Comparison of ENCODE assay signal across 8 mouse cellular contexts in the genomic region with DNA sequence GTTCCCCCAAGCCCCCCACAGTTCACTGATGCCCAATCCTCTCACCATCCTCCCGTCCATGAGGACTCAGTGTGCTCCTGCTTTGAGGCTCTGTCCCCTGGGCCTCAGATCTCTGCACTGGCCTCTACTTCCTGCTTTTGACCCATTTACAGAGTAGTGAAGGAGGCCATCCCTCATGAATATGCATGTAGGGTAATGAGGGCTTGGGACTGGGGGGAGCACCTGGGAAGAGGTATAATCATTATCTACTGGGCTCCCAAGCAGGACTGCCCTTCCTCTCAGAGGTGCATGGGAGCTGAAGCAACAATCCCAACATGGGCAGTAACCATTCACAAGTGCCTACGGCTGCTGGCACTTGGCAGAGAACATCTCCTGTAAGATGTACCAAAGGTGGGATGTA. TPM values are rescaled to one million over a fixed set of nuclear protein-coding genes. Genes with fewer than 3 reads are reported as not detected.
DNase-seq lines count a peak whose midpoint lies in the region; ATAC-seq and TF ChIP-seq lines count a peak whose summit lies in the region.

A gene (minus strand): TSS at position 101 of the 400 bp plus-strand sequence.

- no peak within 1 kb of the TSS for H3K27ac ChIP-seq in cerebellum, adult 2 months (ENCODE audit: insufficient read depth, low read length)
- no peak within 1 kb of the TSS for H3K27ac ChIP-seq in limb, embryonic 11.5 days (replicated peaks; ENCODE audit: low read depth, low read length)
- no peak within 1 kb of the TSS for H3K27ac ChIP-seq in stomach, postnatal 0 days (replicated peaks)

- H3K4me1 ChIP-seq in cerebellum, adult 2 months (ENCODE audit: control insufficient read depth, insufficient read depth, low read length): peaks cover 9% of the 10 kb centered on the region
- no peaks in the 10 kb centered on the region for H3K4me1 ChIP-seq in limb, embryonic 11.5 days (ENCODE audit: control insufficient read depth, insufficient read depth, low read length)
- no peaks in the 10 kb centered on the region for H3K4me1 ChIP-seq in stomach, postnatal 0 days (replicated peaks; ENCODE audit: control insufficient read depth, insufficient read depth)

- H3K36me3 ChIP-seq in limb, embryonic 11.5 days (ENCODE audit: control insufficient read depth, insufficient read depth, low read length): no peaks in the 10 kb centered on the region
- H3K36me3 ChIP-seq in stomach, postnatal 0 days (ENCODE audit: control insufficient read depth, insufficient read depth, low read length): no peaks in the 10 kb centered on the region

- H3K27me3 ChIP-seq in cerebellum, adult 2 months (ENCODE audit: control insufficient read depth, insufficient read depth, low read length): no peaks in the 10 kb centered on the region
- 0 out of 2 replicates have a peak, but pooled peaks cover 5% of the 10 kb centered on the region for H3K27me3 ChIP-seq in limb, embryonic 11.5 days (ENCODE audit: control insufficient read depth, insufficient read depth, low read length)
- no peaks in the 10 kb centered on the region for H3K27me3 ChIP-seq in stomach, postnatal 0 days (ENCODE audit: control insufficient read depth, insufficient read depth, low read length)

- TF ChIP-seq POLR2A in cerebellum, adult 2 months (IDR thresholded peaks at IDR 0.05; ENCODE audit: borderline replicate concordance, insufficient read depth, low read length): no peak

- H3K9ac ChIP-seq in limb, embryonic 11.5 days (ENCODE audit: low read length): no peak within 1 kb of the TSS
- no peak within 1 kb of the TSS for H3K9ac ChIP-seq in stomach, postnatal 0 days (ENCODE audit: low read length)

- H3K4me3 ChIP-seq in cerebellum, adult 2 months (replicated peaks; ENCODE audit: insufficient read depth, low read depth, low read length): no peak within 1 kb of the TSS
- no peak within 1 kb of the TSS for H3K4me3 ChIP-seq in limb, embryonic 11.5 days (ENCODE audit: low read depth, low read length)
- H3K4me3 ChIP-seq in stomach, postnatal 0 days (ENCODE audit: low read depth, low read length): no peak within 1 kb of the TSS

- no peak for TF ChIP-seq EP300 in stomach, postnatal 0 days (optimal IDR thresholded peaks at IDR 0.05)

- no peak for ATAC-seq in limb, embryonic 11.5 days (ENCODE audit: insufficient number of reproducible peaks, low FRiP score, low TSS enrichment, low read depth)
- no peak for ATAC-seq in stomach, postnatal 0 days (ENCODE audit: low FRiP score, low TSS enrichment)
- no peak for ATAC-seq in frontal cortex, adult (ENCODE audit: low TSS enrichment)

- WGBS in cerebellum, adult 2 months: 70% methylated on average over 2 of the region's 2 CpGs
- 64% methylated on average over 2 of the region's 2 CpGs for WGBS in limb, embryonic 11.5 days
- WGBS in stomach, postnatal 0 days: 64% methylated on average over 2 of the region's 2 CpGs

- DNase-seq in cerebellum, adult 2 months: no peak
- DNase-seq in cerebellum, adult 18-20 months: no peak
- no peak for DNase-seq in urinary bladder, adult 2 months (ENCODE audit: low spot score)
- no peak for DNase-seq in urinary bladder, postnatal 10 days (ENCODE audit: low spot score)
- no peak for DNase-seq in limb, embryonic 11.5 days (ENCODE audit: low spot score)
- DNase-seq in stomach, postnatal 0 days (ENCODE audit: low spot score): no peak
- no peak for DNase-seq in frontal cortex, postnatal 14 days (ENCODE audit: low spot score in 2 of 2)

- no peaks in the 10 kb centered on the region for H3K9me3 ChIP-seq in limb, embryonic 11.5 days (ENCODE audit: control insufficient read depth, low read length)
- no peaks in the 10 kb centered on the region for H3K9me3 ChIP-seq in stomach, postnatal 0 days (ENCODE audit: control insufficient read depth, low read length)

- no peak for TF ChIP-seq CTCF in cerebellum, adult 2 months (IDR thresholded peaks at IDR 0.05; ENCODE audit: borderline replicate concordance, insufficient read depth, low read depth, low read length)
- TF ChIP-seq CTCF in stomach, postnatal 0 days (IDR thresholded peaks at IDR 0.05; ENCODE audit: low read depth): no peak

- H3K4me2 ChIP-seq in limb, embryonic 11.5 days (ENCODE audit: low read depth, severe bottlenecking): no peak within 1 kb of the TSS
- no peak within 1 kb of the TSS for H3K4me2 ChIP-seq in stomach, postnatal 0 days (replicated peaks; ENCODE audit: low read depth)

RNA-seq across cellular contexts. Expression of the gene that starts here (rescaled TPM):
- polyA plus RNA-seq in cerebellum, adult 2 months (2012; rRNA removed): 39.6 and 46.5 TPM in 2 replicates
- polyA plus RNA-seq in urinary bladder, adult 2 months (2012; rRNA removed): 84.7 and 87.7 TPM in 2 replicates
- polyA plus RNA-seq in limb, embryonic 11.5 days (2014; fragmentation: Nextera tagmentation; extraction: Ambion mirVana): 123 and 136 TPM in 2 replicates
- polyA plus RNA-seq in stomach, postnatal 0 days (2015; fragmentation: Nextera tagmentation; extraction: Ambion mirVana): 137 and 142 TPM in 2 replicates
